Mouse (Mus musculus) bone marrow, adult 2 months (tissue): Measurements from ENCODE around the gene Otulin.

Experiments used
- CTCF ChIP-seq: fragments of 200-500 bp; IDR thresholded peaks from 2 replicates; pipeline ENCODE4 v1.5.1; 2011; ENCODE audit warnings: low read length, control low read depth; ENCODE audit not compliant: control insufficient read depth, insufficient read depth
- POLR2A ChIP-seq: fragments of 200-500 bp; IDR thresholded peaks from 2 replicates; pipeline ENCODE4 v1.6.1; 2011; ENCODE audit warnings: low read depth, mild to moderate bottlenecking, control low read depth, low read length, borderline replicate concordance; ENCODE audit not compliant: control insufficient read depth

DNA sequence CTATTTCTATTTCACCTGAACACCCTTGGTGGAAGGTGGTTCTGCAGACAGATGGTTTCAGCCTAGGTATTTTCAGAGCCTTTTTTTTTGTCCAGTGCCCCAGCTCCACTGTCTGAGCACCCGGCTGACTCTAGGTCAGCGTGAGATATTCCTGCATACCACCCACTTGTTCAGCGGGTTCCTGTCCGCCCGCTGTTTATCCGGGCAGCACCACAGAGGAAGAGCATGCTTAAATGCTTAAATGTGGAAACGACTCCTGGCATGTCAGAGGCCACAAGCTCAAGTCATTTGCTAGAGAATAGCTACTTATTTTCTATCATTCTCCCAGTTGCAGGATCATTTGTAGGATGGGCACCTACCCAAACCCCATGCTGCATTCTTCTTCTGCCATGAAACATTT is 122.3 kb downstream of the Otulin start:
- TF ChIP-seq CTCF (no peak), POLR2A (no peak)
